Mouse (Mus musculus) large intestine, adult 2 months (tissue): Measurements from ENCODE around the gene Lce6a. TPM values are rescaled to one million over a fixed set of nuclear protein-coding genes. Genes with fewer than 3 reads are reported as not detected.

ENCODE experiments used
- DNase-seq: peaks from one replicate; pipeline ENCODE4 v3.0.0-alpha.2; 2012; ENCODE audit warnings: low read depth, low spot score
- WGBS: fragments of 180-500 bp; shearing (Covaris S2); methylation state at CpG from one replicate; pipeline ENCODE4 v1.1.7; 2018; 5-methylcytosine and 5-hydroxymethylcytosine counted together
- polyA plus RNA-seq: library from polyadenylated mRNA; depleted of rRNA; stranded (reverse); fragments of >200 nt; gene quantifications from 2 replicates; pipeline ENCODE4 v1.2.3, GENCODE M21; 2012; rRNA removed

Lce6a gene
- polyA plus RNA-seq, 1 experiment: not detected

- DNase-seq: no peak
- 29% methylated on average over 2 of the region's 2 CpGs for WGBS
These were observed 48.8 kb downstream of the Lce6a start for GRCm38 (mm10) chr3:92572514-92573155.

Other genes with a start within 250 kb of the Lce6a start
- gene Sprr2h, start 236.0 kb downstream of the Lce6a start, polyA plus RNA-seq: 0.16 TPM in 1 of 2 replicates, not detected in the other
- gene Sprr2i, start 213.7 kb downstream of the Lce6a start, polyA plus RNA-seq: not detected in 2 replicates
- gene Sprr2j-ps, start 203.6 kb downstream of the Lce6a start, polyA plus RNA-seq: not detected in 2 replicates
- 7.5 and 8.2 TPM in 2 replicates for gene Gm9774, start 192.2 kb downstream of the Lce6a start, polyA plus RNA-seq
- gene Sprr2k, start 189.1 kb downstream of the Lce6a start, polyA plus RNA-seq: not detected in 2 replicates
- gene Sprr1b, start 182.9 kb downstream of the Lce6a start, polyA plus RNA-seq: not detected in 2 replicates
- 0.37 TPM in 1 of 2 replicates, not detected in the other for gene Sprr3, start 162.9 kb downstream of the Lce6a start, polyA plus RNA-seq
- gene Sprr1a, start 135.8 kb downstream of the Lce6a start, polyA plus RNA-seq: 8.5 and 16.7 TPM in 2 replicates
- not detected in 2 replicates for gene Sprr4, start 121.2 kb downstream of the Lce6a start, polyA plus RNA-seq
- not detected in 2 replicates for gene 2310046K23Rik, start 87.1 kb downstream of the Lce6a start, polyA plus RNA-seq
- gene Ivl, start 47.9 kb downstream of the Lce6a start, polyA plus RNA-seq: not detected in 2 replicates
- gene Smcp, start 32.7 kb downstream of the Lce6a start, polyA plus RNA-seq: 0.69 TPM in 1 of 2 replicates, not detected in the other
- not detected in 2 replicates for gene 2210017I01Rik, start 14.2 kb downstream of the Lce6a start, polyA plus RNA-seq
- not detected in 2 replicates for gene Lce1a1, start 26.6 kb upstream of the Lce6a start, polyA plus RNA-seq
- gene Lce1b, start 35.3 kb upstream of the Lce6a start, polyA plus RNA-seq: 0.15 TPM in 1 of 2 replicates, not detected in the other
- gene Lce1a2, start 48.7 kb upstream of the Lce6a start, polyA plus RNA-seq: not detected in 2 replicates
- not detected in 2 replicates for gene Lce1c, start 57.6 kb upstream of the Lce6a start, polyA plus RNA-seq
- gene Lce1d, start 65.5 kb upstream of the Lce6a start, polyA plus RNA-seq: not detected in 2 replicates
- not detected in 2 replicates for gene Lce1e, start 87.4 kb upstream of the Lce6a start, polyA plus RNA-seq
- gene Lce1f, start 98.7 kb upstream of the Lce6a start, polyA plus RNA-seq: not detected in 2 replicates
- not detected in 2 replicates for gene Gm38119, start 117.4 kb upstream of the Lce6a start, polyA plus RNA-seq
- not detected in 2 replicates for gene Lce1g, start 130.7 kb upstream of the Lce6a start, polyA plus RNA-seq
- not detected in 2 replicates for gene Lce1h, start 143.4 kb upstream of the Lce6a start, polyA plus RNA-seq
- gene Lce1i, start 157.2 kb upstream of the Lce6a start, polyA plus RNA-seq: not detected in 2 replicates
- gene Lce1j, start 168.9 kb upstream of the Lce6a start, polyA plus RNA-seq: not detected in 2 replicates
- not detected in 2 replicates for gene Lce1k, start 186.2 kb upstream of the Lce6a start, polyA plus RNA-seq
- gene Kprp, start 205.6 kb upstream of the Lce6a start, polyA plus RNA-seq: not detected in 2 replicates
- gene Lce1l, start 229.6 kb upstream of the Lce6a start, polyA plus RNA-seq: not detected in 2 replicates
- not detected in 2 replicates for gene 2310050C09Rik, start 248.6 kb upstream of the Lce6a start, polyA plus RNA-seq